Mouse (Mus musculus) urinary bladder, adult 18-20 months (tissue): ENCODE results near the gene Podxl2.

Source experiments
- DNase-seq, 2 experiments: peaks; one replicate each; pipeline ENCODE4 v3.0.0; 2022; ENCODE audit warnings: low spot score in 2 of 2, mixed read lengths in 2 of 2

Podxl2 gene

DNA sequence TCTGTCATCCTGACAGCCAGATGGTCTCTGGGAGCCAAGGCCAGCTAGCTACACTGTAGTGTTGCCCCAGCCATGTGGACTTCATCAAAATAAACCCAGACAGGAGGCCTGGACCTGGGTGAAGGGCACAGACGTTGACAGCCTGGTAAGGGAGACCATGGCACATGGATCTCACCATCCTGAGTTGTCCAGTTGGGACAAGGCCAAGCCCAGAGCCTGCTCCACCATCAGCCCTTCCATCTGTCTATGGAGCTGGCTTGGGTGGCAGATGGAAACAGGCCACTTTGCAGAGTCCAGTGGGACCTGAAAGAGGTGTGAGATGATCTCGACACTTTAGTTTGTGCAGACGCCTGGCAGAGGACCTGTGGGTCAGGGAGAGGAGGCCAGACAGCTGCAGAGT, 74.1 kb downstream of the Podxl2 start:
- DNase-seq = no peak

DNA sequence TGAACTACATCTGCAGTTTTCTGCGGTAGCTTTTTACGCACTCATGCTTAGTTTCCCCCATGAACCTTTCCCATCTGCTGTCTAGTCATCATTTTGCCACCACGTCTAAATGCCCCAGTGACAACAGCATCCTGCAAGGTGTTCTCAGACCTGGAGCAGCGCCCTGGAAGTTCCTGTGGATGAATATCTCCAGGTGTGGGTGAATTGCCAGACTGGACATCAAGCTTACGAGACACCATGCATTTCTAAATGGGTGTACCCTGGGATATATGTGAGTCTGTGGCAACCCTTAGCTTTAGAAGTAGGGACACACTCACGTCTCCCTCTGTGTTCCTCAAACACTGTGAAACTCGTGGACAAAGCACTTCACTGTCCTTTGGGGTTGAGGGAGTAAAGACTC, 74.7 kb downstream of the Podxl2 start:
- no peak for DNase-seq

DNA sequence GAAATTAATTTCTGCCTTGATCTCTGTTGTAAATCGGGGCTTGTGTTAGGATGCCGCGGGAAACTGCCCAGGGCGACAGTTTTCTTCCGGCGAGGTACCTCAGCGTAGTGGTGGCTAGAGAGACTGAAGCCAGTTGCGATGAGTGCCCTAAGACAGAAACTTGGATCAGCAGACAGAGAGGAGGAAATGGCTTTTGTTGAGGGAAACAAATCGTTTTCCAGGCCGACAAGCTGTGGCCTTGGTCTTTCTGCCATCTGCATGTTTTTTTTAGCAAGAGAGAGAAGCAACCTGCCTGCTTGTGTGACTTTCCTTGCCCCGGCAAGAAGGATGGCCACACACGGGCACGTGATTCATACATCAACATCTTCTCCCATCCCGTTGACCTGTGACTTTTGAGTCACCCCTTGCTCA, 80.3 kb downstream of the Podxl2 start:
- no peak for DNase-seq

DNA sequence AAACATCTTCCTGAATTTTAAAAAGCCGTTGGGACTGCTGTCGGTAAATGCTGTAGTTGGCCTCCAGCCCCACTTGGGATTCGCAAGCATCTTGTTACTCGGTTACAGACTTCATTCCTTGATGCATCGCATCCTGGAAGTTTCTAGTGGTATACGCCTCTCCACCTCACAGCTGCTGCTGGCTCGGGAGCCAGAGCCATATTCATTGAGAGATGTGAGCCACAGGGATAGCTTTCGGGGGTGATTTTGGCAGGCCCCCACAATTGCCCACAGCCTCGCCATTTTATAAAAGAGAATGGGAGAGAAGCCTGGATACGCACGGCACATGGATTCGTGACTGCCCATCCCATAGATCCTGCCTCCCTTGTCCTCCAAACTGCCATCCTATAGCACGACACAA, 81.0 kb downstream of the Podxl2 start:
- DNase-seq = no peak

DNA sequence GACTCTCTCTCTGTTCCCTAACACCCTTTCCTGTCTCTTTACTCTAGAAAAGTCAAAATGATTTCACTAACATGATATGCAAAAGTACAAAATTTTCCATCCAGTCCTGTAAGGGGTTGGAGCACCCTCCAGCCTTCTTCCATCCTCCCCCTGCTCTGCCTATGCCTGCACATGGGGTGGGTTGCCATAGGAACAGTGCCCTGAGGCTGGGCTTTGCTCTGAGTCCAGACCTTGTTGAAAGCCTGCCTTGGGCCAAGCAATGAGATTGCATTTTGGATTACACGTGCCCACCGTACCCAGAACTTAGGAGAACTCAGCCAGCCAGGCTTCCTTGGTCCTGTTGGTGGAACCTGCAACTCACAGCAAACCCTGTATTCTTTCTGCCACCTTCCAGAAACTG, 81.6 kb downstream of the Podxl2 start:
- DNase-seq = no peak
